Mouse (Mus musculus): ENCODE measurements at regions not wholly inside any gene's neighbourhood (a gene's known extent, or its start where the extent isn't known, plus 50 kb on each side); places are given as distances from the start of the nearest gene placed in this dataset.

GRCm38 (mm10) chr13:59964981-59965380, 142.0 kb upstream of the Tut7 start:
- H3K9me3 ChIP-seq, result no peaks in the 10 kb centered on the region
- no peak overlapping the region for H3K27ac ChIP-seq
- no peak overlapping the region for H3K9ac ChIP-seq
- H3K36me3 ChIP-seq (replicated peaks), result no peaks in the 10 kb centered on the region
- H3K4me1 ChIP-seq, result peaks cover 11% of the 10 kb centered on the region; the same call in 1 of the 2 replicates
- no peak overlapping the region for H3K4me3 ChIP-seq
- 91% methylated on average over 2 of the region's 2 CpGs for WGBS
- ATAC-seq (replicated peaks), result no peak
- no peaks in the 10 kb centered on the region for H3K27me3 ChIP-seq (replicated peaks)
- H3K4me2 ChIP-seq, result no peak overlapping the region

GRCm38 (mm10) chr13:59962676-59963664, 140.0 kb upstream of the Tut7 start:
- WGBS, result 57% methylated on average over 21 of the region's 21 CpGs
- no peaks in the 10 kb centered on the region for H3K36me3 ChIP-seq (replicated peaks)
- peak; percentile 67; the same call in 1 of the 2 replicates for ATAC-seq (replicated peaks)

GRCm38 (mm10) chr13:59956441-59956840, 133.5 kb upstream of the Tut7 start:
- no peak overlapping the region for H3K9ac ChIP-seq
- H3K4me2 ChIP-seq, result no peak overlapping the region
- no peaks in the 10 kb centered on the region for H3K27me3 ChIP-seq (replicated peaks)
- H3K4me3 ChIP-seq, result no peak overlapping the region
- H3K4me1 ChIP-seq, result no peaks in the 10 kb centered on the region
- 43% methylated on average over 2 of the region's 2 CpGs for WGBS
- no peaks in the 10 kb centered on the region for H3K9me3 ChIP-seq
- H3K36me3 ChIP-seq (replicated peaks), result no peaks in the 10 kb centered on the region
- ATAC-seq (replicated peaks), result 0 out of 2 replicates have a peak, but pooled peaks have one; percentile 37
- H3K27ac ChIP-seq, result no peak overlapping the region

More at GRCm38 (mm10) chr13:59962676-59963664, 140.0 kb upstream of the Tut7 start:
- Histone ChIP-seq H3K4me2 (no peak overlapping the region), H3K4me3 (no peak overlapping the region), H3K27ac (0 out of 2 replicates have a peak overlapping the region, but pooled peaks have one; percentile 2), H3K9me3 (no peaks in the 10 kb centered on the region), H3K4me1 (0 out of 2 replicates have a peak, but pooled peaks cover 4% of the 10 kb centered on the region), H3K9ac (no peak overlapping the region), H3K27me3 (replicated peaks) (no peaks in the 10 kb centered on the region)

GRCm38 (mm10) chr13:59952809-59953208, 129.9 kb upstream of the Tut7 start:
- 69% methylated on average over 4 of the region's 4 CpGs for WGBS
- ATAC-seq (replicated peaks), result no peak
- H3K27me3 ChIP-seq (replicated peaks), result no peaks in the 10 kb centered on the region
- H3K27ac ChIP-seq, result no peak overlapping the region
- no peaks in the 10 kb centered on the region for H3K36me3 ChIP-seq (replicated peaks)
- no peak overlapping the region for H3K4me3 ChIP-seq
- no peaks in the 10 kb centered on the region for H3K9me3 ChIP-seq
- H3K4me2 ChIP-seq, result no peak overlapping the region
- no peak overlapping the region for H3K9ac ChIP-seq
- H3K4me1 ChIP-seq, result 0 out of 2 replicates have a peak, but pooled peaks cover 4% of the 10 kb centered on the region

- 61% methylated on average over 3 of the region's 3 CpGs for WGBS
Measured at GRCm38 (mm10) chr13:59952116-59952515, 129.2 kb upstream of the Tut7 start.

GRCm38 (mm10) chr13:59950281-59950680, 127.3 kb upstream of the Tut7 start:
- ATAC-seq (replicated peaks), result no peak
- WGBS, result 84% methylated on average over 3 of the region's 3 CpGs
- Histone ChIP-seq H3K4me3 (no peak overlapping the region), H3K4me1 (0 out of 2 replicates have a peak, but pooled peaks cover 4% of the 10 kb centered on the region), H3K27ac (no peak overlapping the region), H3K27me3 (replicated peaks) (no peaks in the 10 kb centered on the region), H3K9me3 (no peaks in the 10 kb centered on the region), H3K36me3 (replicated peaks) (no peaks in the 10 kb centered on the region), H3K4me2 (no peak overlapping the region), H3K9ac (no peak overlapping the region)

More at GRCm38 (mm10) chr13:59952116-59952515, 129.2 kb upstream of the Tut7 start:
- Histone ChIP-seq H3K9ac (no peak overlapping the region), H3K4me1 (0 out of 2 replicates have a peak, but pooled peaks cover 4% of the 10 kb centered on the region), H3K27ac (no peak overlapping the region), H3K4me3 (no peak overlapping the region), H3K4me2 (no peak overlapping the region), H3K9me3 (no peaks in the 10 kb centered on the region), H3K27me3 (replicated peaks) (no peaks in the 10 kb centered on the region), H3K36me3 (replicated peaks) (no peaks in the 10 kb centered on the region)
- ATAC-seq (replicated peaks), result no peak

- no peak for ATAC-seq (replicated peaks)
- Histone ChIP-seq H3K36me3 (replicated peaks) (no peaks in the 10 kb centered on the region), H3K27ac (no peak overlapping the region), H3K4me2 (no peak overlapping the region), H3K4me1 (0 out of 2 replicates have a peak, but pooled peaks cover 4% of the 10 kb centered on the region), H3K9ac (no peak overlapping the region), H3K4me3 (no peak overlapping the region), H3K9me3 (no peaks in the 10 kb centered on the region), H3K27me3 (replicated peaks) (no peaks in the 10 kb centered on the region)
- WGBS, result 63% methylated on average over 6 of the region's 6 CpGs
Measured at GRCm38 (mm10) chr13:59949471-59949870, 126.5 kb upstream of the Tut7 start.

- H3K9me3 ChIP-seq, result no peaks in the 10 kb centered on the region
- no peaks in the 10 kb centered on the region for H3K27me3 ChIP-seq (replicated peaks)
- WGBS, result 88% methylated on average over 15 of the region's 15 CpGs
- ATAC-seq (replicated peaks), result no peak
- no peak overlapping the region for H3K9ac ChIP-seq
- H3K27ac ChIP-seq, result no peak overlapping the region
- H3K4me3 ChIP-seq, result no peak overlapping the region
- no peak overlapping the region for H3K4me2 ChIP-seq
- no peaks in the 10 kb centered on the region for H3K36me3 ChIP-seq (replicated peaks)
- H3K4me1 ChIP-seq, result 0 out of 2 replicates have a peak, but pooled peaks cover 4% of the 10 kb centered on the region
Measured at GRCm38 (mm10) chr13:59948496-59949138, 125.7 kb upstream of the Tut7 start.

GRCm38 (mm10) chr13:59947461-59947860, 124.5 kb upstream of the Tut7 start:
- H3K9ac ChIP-seq, result no peak overlapping the region
- H3K9me3 ChIP-seq, result no peaks in the 10 kb centered on the region
- no peaks in the 10 kb centered on the region for H3K36me3 ChIP-seq (replicated peaks)
- WGBS, result 64% methylated on average over 5 of the region's 5 CpGs
- no peak overlapping the region for H3K4me3 ChIP-seq
- no peak overlapping the region for H3K4me2 ChIP-seq
- H3K27ac ChIP-seq, result no peak overlapping the region
- H3K4me1 ChIP-seq, result 0 out of 2 replicates have a peak, but pooled peaks cover 4% of the 10 kb centered on the region
- no peak for ATAC-seq (replicated peaks)
- no peaks in the 10 kb centered on the region for H3K27me3 ChIP-seq (replicated peaks)

- no peaks in the 10 kb centered on the region for H3K9me3 ChIP-seq
- H3K27me3 ChIP-seq (replicated peaks), result 0 out of 2 replicates have a peak, but pooled peaks cover under 1% of the 10 kb centered on the region
- H3K27ac ChIP-seq, result no peak overlapping the region
- no peak overlapping the region for H3K4me2 ChIP-seq
- no peaks in the 10 kb centered on the region for H3K36me3 ChIP-seq (replicated peaks)
- ATAC-seq (replicated peaks), result no peak
- H3K9ac ChIP-seq, result no peak overlapping the region
- peaks cover 5% of the 10 kb centered on the region; the same call in 1 of the 2 replicates for H3K4me1 ChIP-seq
- no peak overlapping the region for H3K4me3 ChIP-seq
- WGBS, result 72% methylated on average over 4 of the region's 4 CpGs
Measured at GRCm38 (mm10) chr13:59946509-59946908, 123.6 kb upstream of the Tut7 start.

- Histone ChIP-seq H3K4me3 (no peak overlapping the region), H3K9me3 (no peaks in the 10 kb centered on the region), H3K27ac (no peak overlapping the region), H3K4me2 (no peak overlapping the region), H3K4me1 (peaks cover 13% of the 10 kb centered on the region; the same call in 1 of the 2 replicates), H3K9ac (no peak overlapping the region), H3K27me3 (replicated peaks) (0 out of 2 replicates have a peak, but pooled peaks cover 4% of the 10 kb centered on the region), H3K36me3 (replicated peaks) (no peaks in the 10 kb centered on the region)
- ATAC-seq (replicated peaks), result no peak
- 97% methylated on average over 1 of the region's 1 CpGs for WGBS
Measured at GRCm38 (mm10) chr13:59945631-59946030, 122.7 kb upstream of the Tut7 start.

- H3K4me2 ChIP-seq, result no peak overlapping the region
- H3K9ac ChIP-seq, result no peak overlapping the region
- H3K27ac ChIP-seq, result no peak overlapping the region
- H3K4me3 ChIP-seq, result no peak overlapping the region
- H3K4me1 ChIP-seq, result peaks cover 9% of the 10 kb centered on the region; the same call in 1 of the 2 replicates
- H3K9me3 ChIP-seq, result no peaks in the 10 kb centered on the region
- 39% methylated on average over 5 of the region's 5 CpGs for WGBS
- no peak for ATAC-seq (replicated peaks)
- H3K36me3 ChIP-seq (replicated peaks), result no peaks in the 10 kb centered on the region
- 0 out of 2 replicates have a peak, but pooled peaks cover 4% of the 10 kb centered on the region for H3K27me3 ChIP-seq (replicated peaks)
Measured at GRCm38 (mm10) chr13:59943602-59944140, 120.7 kb upstream of the Tut7 start.

Data from midbrain, embryonic 15.5 days (tissue).